Mouse (Mus musculus): ENCODE measurements around the gene Msi2. TPM values are rescaled to one million over a fixed set of nuclear protein-coding genes. Genes with fewer than 3 reads are reported as not detected.

Msi2 gene
- polyA plus RNA-seq, 1 experiment from 2014 or later = 10.0 TPM

DNA sequence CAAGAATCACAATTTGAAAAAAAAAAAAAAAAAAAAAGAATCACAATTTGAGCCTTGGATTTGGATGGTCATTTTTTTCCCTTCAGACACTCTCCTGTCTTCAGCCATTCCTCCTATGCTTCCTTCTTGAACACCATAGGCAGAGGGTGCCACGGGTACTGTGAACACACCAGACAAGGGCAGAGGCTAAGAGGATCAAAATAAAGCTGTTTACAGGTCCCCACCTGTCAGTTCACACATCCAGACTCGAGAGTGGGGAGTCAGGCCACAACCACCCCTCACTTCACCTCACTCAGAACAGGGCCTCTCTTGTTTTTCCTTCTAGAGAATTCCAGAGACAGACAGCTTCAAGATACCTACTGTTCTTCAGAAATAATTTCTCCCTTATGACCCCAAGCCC is 69.3 kb downstream of the Msi2 start:
- WGBS = 23% methylated on average over 2 of the region's 2 CpGs
- Histone ChIP-seq H3K9me3 (ENCODE audit: control insufficient read depth, low read length) (no peaks in the 10 kb centered on the region), H3K4me1 (ENCODE audit: control insufficient read depth, insufficient read depth, low read length) (0 out of 2 replicates have a peak, but pooled peaks cover 15% of the 10 kb centered on the region), H3K4me3 (ENCODE audit: low read length) (no peak overlapping the region), H3K9ac (ENCODE audit: low read depth, low read length) (no peak overlapping the region), H3K4me2 (ENCODE audit: low read depth, low read length) (no peak overlapping the region), H3K36me3 (ENCODE audit: control insufficient read depth, insufficient read depth, low read length) (0 out of 2 replicates have a peak, but pooled peaks cover 3% of the 10 kb centered on the region), H3K27me3 (replicated peaks; ENCODE audit: control insufficient read depth, insufficient read depth, low read length) (no peaks in the 10 kb centered on the region), H3K27ac (ENCODE audit: low read length) (no peak overlapping the region)
- no peak for ATAC-seq

DNA sequence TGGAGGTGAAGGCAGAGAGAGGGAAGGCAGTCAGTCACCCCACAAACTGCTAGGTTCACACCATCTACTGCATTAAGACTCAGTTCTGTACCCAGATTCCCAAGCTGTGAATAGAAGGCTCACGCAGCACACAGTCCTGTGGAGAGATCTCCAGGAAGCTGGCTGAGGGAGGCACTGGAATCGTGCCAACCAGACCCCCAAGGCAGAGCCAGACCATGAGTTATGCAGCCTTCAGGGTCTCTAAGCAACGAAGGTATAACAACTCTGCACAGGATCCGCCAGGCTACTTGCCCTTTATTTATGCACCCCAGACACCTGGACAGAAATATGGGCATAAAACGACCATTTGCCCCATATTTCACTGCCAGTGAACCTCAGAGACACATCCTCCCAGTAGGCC is 69.9 kb downstream of the Msi2 start:
- Histone ChIP-seq H3K9ac (ENCODE audit: low read depth, low read length) (no peak overlapping the region), H3K4me3 (ENCODE audit: low read length) (no peak overlapping the region), H3K27ac (ENCODE audit: low read length) (no peak overlapping the region), H3K4me2 (ENCODE audit: low read depth, low read length) (no peak overlapping the region), H3K9me3 (ENCODE audit: control insufficient read depth, low read length) (no peaks in the 10 kb centered on the region), H3K27me3 (replicated peaks; ENCODE audit: control insufficient read depth, insufficient read depth, low read length) (no peaks in the 10 kb centered on the region), H3K4me1 (ENCODE audit: control insufficient read depth, insufficient read depth, low read length) (0 out of 2 replicates have a peak, but pooled peaks cover 17% of the 10 kb centered on the region), H3K36me3 (ENCODE audit: control insufficient read depth, insufficient read depth, low read length) (0 out of 2 replicates have a peak, but pooled peaks cover 3% of the 10 kb centered on the region)
- WGBS = 37% methylated on average over 5 of the region's 5 CpGs
- peak; percentile 40; the same call in 1 of the 2 replicates for ATAC-seq

- H3K27ac ChIP-seq (ENCODE audit: low read length) = no peak overlapping the region
- H3K27me3 ChIP-seq (replicated peaks; ENCODE audit: control insufficient read depth, insufficient read depth, low read length) = no peaks in the 10 kb centered on the region
- H3K4me1 ChIP-seq (ENCODE audit: control insufficient read depth, insufficient read depth, low read length) = 0 out of 2 replicates have a peak, but pooled peaks cover 17% of the 10 kb centered on the region
- H3K36me3 ChIP-seq (ENCODE audit: control insufficient read depth, insufficient read depth, low read length) = 0 out of 2 replicates have a peak, but pooled peaks cover 3% of the 10 kb centered on the region
- 80% methylated on average over 6 of the region's 6 CpGs for WGBS
- no peak overlapping the region for H3K4me3 ChIP-seq (ENCODE audit: low read length)
- ATAC-seq = no peak
- no peaks in the 10 kb centered on the region for H3K9me3 ChIP-seq (ENCODE audit: control insufficient read depth, low read length)
- no peak overlapping the region for H3K9ac ChIP-seq (ENCODE audit: low read depth, low read length)
- no peak overlapping the region for H3K4me2 ChIP-seq (ENCODE audit: low read depth, low read length)
These were observed 71.8 kb downstream of the Msi2 start for GRCm38 (mm10) chr11:88646493-88646892.

- Histone ChIP-seq H3K4me1 (ENCODE audit: control insufficient read depth, insufficient read depth, low read length) (0 out of 2 replicates have a peak, but pooled peaks cover 17% of the 10 kb centered on the region), H3K9ac (ENCODE audit: low read depth, low read length) (no peak overlapping the region), H3K9me3 (ENCODE audit: control insufficient read depth, low read length) (no peaks in the 10 kb centered on the region), H3K27me3 (replicated peaks; ENCODE audit: control insufficient read depth, insufficient read depth, low read length) (no peaks in the 10 kb centered on the region), H3K4me2 (ENCODE audit: low read depth, low read length) (no peak overlapping the region), H3K4me3 (ENCODE audit: low read length) (no peak overlapping the region), H3K36me3 (ENCODE audit: control insufficient read depth, insufficient read depth, low read length) (0 out of 2 replicates have a peak, but pooled peaks cover 3% of the 10 kb centered on the region), H3K27ac (ENCODE audit: low read length) (no peak overlapping the region)
- no peak for ATAC-seq
- 74% methylated on average over 7 of the region's 7 CpGs for WGBS
These were observed 72.5 kb downstream of the Msi2 start for GRCm38 (mm10) chr11:88645821-88646220.

GRCm38 (mm10) chr11:88644719-88645118 is 73.6 kb downstream of the Msi2 start:
- H3K9me3 ChIP-seq (ENCODE audit: control insufficient read depth, low read length) = no peaks in the 10 kb centered on the region
- no peak for ATAC-seq
- peaks cover 18% of the 10 kb centered on the region; the same call in 1 of the 2 replicates for H3K4me1 ChIP-seq (ENCODE audit: control insufficient read depth, insufficient read depth, low read length)

GRCm38 (mm10) chr11:88639862-88640261 is 78.5 kb downstream of the Msi2 start:
- WGBS = 72% methylated on average over 4 of the region's 4 CpGs
- H3K27ac ChIP-seq (ENCODE audit: low read length) = no peak overlapping the region; the same call in 1 of the 2 replicates

More at GRCm38 (mm10) chr11:88644719-88645118, 73.6 kb downstream of the Msi2 start:
- Histone ChIP-seq H3K27me3 (replicated peaks; ENCODE audit: control insufficient read depth, insufficient read depth, low read length) (no peaks in the 10 kb centered on the region), H3K36me3 (ENCODE audit: control insufficient read depth, insufficient read depth, low read length) (0 out of 2 replicates have a peak, but pooled peaks cover 3% of the 10 kb centered on the region), H3K4me3 (ENCODE audit: low read length) (no peak overlapping the region), H3K4me2 (ENCODE audit: low read depth, low read length) (no peak overlapping the region), H3K9ac (ENCODE audit: low read depth, low read length) (no peak overlapping the region), H3K27ac (ENCODE audit: low read length) (no peak overlapping the region)
- 68% methylated on average over 7 of the region's 7 CpGs for WGBS

DNA sequence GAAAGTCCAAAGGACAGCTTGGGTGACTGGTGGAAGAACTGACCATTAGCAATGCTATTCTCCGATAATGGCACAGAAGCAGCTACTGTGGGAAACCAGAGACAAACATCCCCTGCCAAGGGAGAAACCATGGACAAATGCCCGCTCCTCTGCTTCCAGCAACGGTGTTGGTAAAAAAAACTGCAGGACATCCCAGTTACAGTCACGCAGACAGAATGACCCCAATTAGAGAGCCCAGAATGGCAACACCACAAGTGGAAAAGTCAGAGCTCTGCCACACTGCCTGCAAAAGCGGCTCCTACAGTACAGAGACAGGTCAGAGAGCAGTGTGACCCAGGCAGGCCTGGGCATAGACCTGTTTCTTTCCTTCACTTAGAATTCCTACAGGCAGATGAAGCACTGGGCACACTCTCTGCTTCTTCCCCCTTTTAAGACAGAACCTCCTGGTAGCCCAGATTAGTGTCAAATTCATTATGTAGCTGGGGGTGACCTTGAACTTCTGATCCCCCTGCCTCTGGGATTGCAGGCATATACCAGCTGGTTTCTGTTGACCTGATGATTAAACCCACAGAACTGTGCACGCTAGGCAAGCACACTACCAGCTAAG is 79.3 kb downstream of the Msi2 start:
- Histone ChIP-seq H3K27ac (ENCODE audit: low read length) (peak overlapping the region; percentile 68), H3K9ac (ENCODE audit: low read depth, low read length) (no peak overlapping the region; the same call in 1 of the 2 replicates), H3K9me3 (ENCODE audit: control insufficient read depth, low read length) (no peaks in the 10 kb centered on the region), H3K4me1 (ENCODE audit: control insufficient read depth, insufficient read depth, low read length) (peaks cover 30% of the 10 kb centered on the region), H3K36me3 (ENCODE audit: control insufficient read depth, insufficient read depth, low read length) (no peaks in the 10 kb centered on the region), H3K4me2 (ENCODE audit: low read depth, low read length) (no peak overlapping the region), H3K4me3 (ENCODE audit: low read length) (no peak overlapping the region), H3K27me3 (replicated peaks; ENCODE audit: control insufficient read depth, insufficient read depth, low read length) (no peaks in the 10 kb centered on the region)
- WGBS = 84% methylated on average over 6 of the region's 6 CpGs
- no peak for ATAC-seq

More at GRCm38 (mm10) chr11:88639862-88640261, 78.5 kb downstream of the Msi2 start:
- ATAC-seq = no peak
- Histone ChIP-seq H3K27me3 (replicated peaks; ENCODE audit: control insufficient read depth, insufficient read depth, low read length) (no peaks in the 10 kb centered on the region), H3K9me3 (ENCODE audit: control insufficient read depth, low read length) (no peaks in the 10 kb centered on the region), H3K4me2 (ENCODE audit: low read depth, low read length) (no peak overlapping the region), H3K4me3 (ENCODE audit: low read length) (no peak overlapping the region), H3K9ac (ENCODE audit: low read depth, low read length) (no peak overlapping the region), H3K36me3 (ENCODE audit: control insufficient read depth, insufficient read depth, low read length) (no peaks in the 10 kb centered on the region), H3K4me1 (ENCODE audit: control insufficient read depth, insufficient read depth, low read length) (peaks cover 23% of the 10 kb centered on the region)

DNA sequence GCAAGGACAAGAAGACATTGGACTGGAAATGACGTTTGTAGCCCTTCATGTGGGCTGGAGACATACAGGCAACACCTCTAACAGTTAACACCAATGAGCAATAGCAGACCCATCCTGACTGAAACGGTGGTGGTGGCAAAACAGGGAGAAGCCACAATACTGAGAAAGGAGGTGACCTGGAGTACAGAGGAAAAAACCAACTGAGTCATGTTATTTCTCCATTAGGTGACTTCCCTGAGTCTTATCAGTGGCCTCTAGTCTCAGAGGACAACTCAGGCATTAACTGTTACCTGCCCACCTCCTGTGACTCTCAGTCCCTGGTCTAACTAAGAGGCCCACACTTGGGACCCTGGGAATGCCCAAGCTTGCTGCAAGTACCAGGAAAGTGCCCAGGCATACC is 80.1 kb downstream of the Msi2 start:
- Histone ChIP-seq H3K9ac (ENCODE audit: low read depth, low read length) (no peak overlapping the region), H3K27me3 (replicated peaks; ENCODE audit: control insufficient read depth, insufficient read depth, low read length) (no peaks in the 10 kb centered on the region), H3K9me3 (ENCODE audit: control insufficient read depth, low read length) (no peaks in the 10 kb centered on the region), H3K4me1 (ENCODE audit: control insufficient read depth, insufficient read depth, low read length) (peaks cover 27% of the 10 kb centered on the region), H3K4me3 (ENCODE audit: low read length) (no peak overlapping the region), H3K4me2 (ENCODE audit: low read depth, low read length) (no peak overlapping the region), H3K36me3 (ENCODE audit: control insufficient read depth, insufficient read depth, low read length) (no peaks in the 10 kb centered on the region), H3K27ac (ENCODE audit: low read length) (peak overlapping the region; percentile 68)
- ATAC-seq = peak; percentile 77
- WGBS = 49% methylated on average over 2 of the region's 2 CpGs

- 89% methylated on average over 6 of the region's 6 CpGs for WGBS
- Histone ChIP-seq H3K4me2 (ENCODE audit: low read depth, low read length) (no peak overlapping the region), H3K4me3 (ENCODE audit: low read length) (no peak overlapping the region), H3K27me3 (replicated peaks; ENCODE audit: control insufficient read depth, insufficient read depth, low read length) (no peaks in the 10 kb centered on the region), H3K27ac (ENCODE audit: low read length) (no peak overlapping the region), H3K36me3 (ENCODE audit: control insufficient read depth, insufficient read depth, low read length) (no peaks in the 10 kb centered on the region), H3K4me1 (ENCODE audit: control insufficient read depth, insufficient read depth, low read length) (peaks cover 31% of the 10 kb centered on the region), H3K9ac (ENCODE audit: low read depth, low read length) (no peak overlapping the region), H3K9me3 (ENCODE audit: control insufficient read depth, low read length) (no peaks in the 10 kb centered on the region)
- no peak for ATAC-seq
These were observed 81.4 kb downstream of the Msi2 start for GRCm38 (mm10) chr11:88636934-88637333.
